Mouse (Mus musculus) ZHBTc4 (cell line): ENCODE data around the gene Pkd2l1.

ENCODE experiments used
- DNase-seq: peaks from one replicate; pipeline ENCODE4 v3.0.0-alpha.2; 2011; ENCODE audit warnings: low read depth, low spot score

Gene Pkd2l1

DNA sequence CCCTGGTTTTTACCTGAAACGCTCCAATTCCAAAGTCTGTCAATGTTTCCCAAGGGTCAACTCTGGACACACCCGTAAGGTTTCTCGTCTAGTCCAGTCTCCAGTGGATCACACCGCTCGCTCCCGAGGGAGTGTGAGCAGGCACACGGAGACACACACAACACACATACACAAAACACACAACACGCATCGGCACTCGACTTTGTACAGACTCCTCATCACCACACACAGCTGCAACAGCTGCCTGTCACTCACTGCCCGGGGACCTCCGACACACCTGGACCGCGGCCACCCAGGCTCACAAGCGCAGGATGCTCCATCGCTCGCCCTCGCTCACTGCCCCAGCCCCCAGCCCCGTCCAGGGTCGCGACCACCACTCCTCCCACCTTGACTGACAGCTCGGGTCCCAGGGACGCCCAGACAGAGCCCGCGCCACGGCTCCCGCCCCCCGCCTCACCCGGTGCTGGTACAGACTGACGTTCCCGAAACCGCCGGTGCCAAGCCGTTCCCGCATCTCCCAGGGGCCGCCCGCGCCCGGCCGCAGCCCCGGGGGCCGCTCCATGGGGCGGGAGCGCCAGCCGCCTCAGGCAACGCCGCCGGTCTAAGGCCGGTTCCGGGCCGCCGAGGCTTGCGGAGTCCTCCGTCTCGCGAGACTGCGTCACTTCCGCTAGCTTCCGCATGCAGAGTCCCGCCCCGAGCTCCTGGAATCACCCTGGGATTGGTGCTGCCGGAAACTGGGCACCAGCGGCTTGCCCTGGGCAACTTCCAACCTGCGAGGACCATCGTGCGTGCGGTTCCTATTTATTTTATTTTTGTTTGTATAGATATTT lies 85.2 kb downstream of the Pkd2l1 start, which contains the start of gene Chuk:
Gene Chuk (minus strand): TSS at position 650 of the 830 bp plus-strand sequence.
- peak; percentile 96 for DNase-seq

- DNase-seq: no peak
Measured at GRCm38 (mm10) chr19:44104393-44104792, 87.8 kb downstream of the Pkd2l1 start.

DNA sequence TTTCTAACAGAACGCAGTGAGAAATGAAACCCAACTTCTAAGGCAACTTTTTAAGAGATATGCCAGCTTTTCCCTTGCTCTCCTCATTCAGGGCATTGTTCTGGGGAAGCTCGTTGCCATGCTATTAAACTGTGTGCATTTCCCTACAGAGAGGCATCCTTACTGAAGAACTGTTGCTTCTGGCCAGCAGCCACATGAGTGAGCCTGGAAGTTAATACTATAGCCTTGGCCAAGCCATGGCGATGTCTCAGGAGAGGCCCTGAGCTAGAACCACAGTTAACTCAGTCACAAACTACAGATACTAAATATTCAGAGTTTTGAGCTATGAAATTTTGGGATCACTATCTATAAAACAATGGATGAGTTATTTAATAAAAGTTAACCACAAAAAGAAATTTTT lies 89.2 kb downstream of the Pkd2l1 start:
- DNase-seq: no peak

DNA sequence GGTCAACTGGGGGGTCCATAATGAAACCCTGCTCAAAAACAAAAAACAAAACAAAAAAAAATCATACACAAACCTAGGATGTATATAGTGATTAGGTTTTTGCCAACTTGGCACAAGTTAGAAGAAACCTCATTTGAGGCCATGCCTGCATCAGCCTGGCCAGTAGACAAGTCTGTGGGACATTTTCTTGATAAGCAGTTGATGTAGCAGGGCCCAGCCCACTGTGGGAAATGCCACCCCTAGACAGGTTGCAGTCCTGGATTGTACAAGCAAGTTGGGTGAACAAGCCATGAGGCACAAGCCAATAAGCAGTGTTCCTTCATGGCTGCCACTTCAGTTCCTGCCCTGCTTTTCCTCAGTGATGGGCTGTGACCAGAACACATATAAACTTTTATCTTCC lies 91.4 kb downstream of the Pkd2l1 start:
- DNase-seq: no peak
